Mouse (Mus musculus) heart, embryonic 11.5 days (tissue): ENCODE data around the gene Doxl2. TPM values are rescaled to one million over a fixed set of nuclear protein-coding genes. Genes with fewer than 3 reads are reported as not detected.

Experiments used
- polyA plus RNA-seq: library from polyadenylated mRNA; unstranded; fragments of >200 nt; fragmentation: Nextera tagmentation; extraction: Ambion mirVana; gene quantifications from 2 replicates; pipeline ENCODE4 v1.2.1, GENCODE M21; 2014

Gene Doxl2
- polyA plus RNA-seq, 1 experiment from 2014 or later, result not detected

Other genes with a start within 250 kb of the Doxl2 start
- gene Gimap1, start 235.9 kb upstream of the Doxl2 start, polyA plus RNA-seq, result 17.6 and 22.5 TPM in 2 replicates
- gene Gimap5, start 228.8 kb upstream of the Doxl2 start, polyA plus RNA-seq, result 5.3 and 5.9 TPM in 2 replicates
- not detected in 2 replicates for gene Gimap3, start 204.1 kb upstream of the Doxl2 start, polyA plus RNA-seq
- 104 and 108 TPM in 2 replicates for gene Tmem176a, start 134.0 kb upstream of the Doxl2 start, polyA plus RNA-seq
- 219 and 237 TPM in 2 replicates for gene Tmem176b, start 133.5 kb upstream of the Doxl2 start, polyA plus RNA-seq
- not detected in 2 replicates for gene Aoc1, start 102.1 kb upstream of the Doxl2 start, polyA plus RNA-seq
- gene 1600015I10Rik, start 45.1 kb upstream of the Doxl2 start, polyA plus RNA-seq, result 0.08 and 0.14 TPM in 2 replicates
- gene Svs1, start 11.9 kb downstream of the Doxl2 start, polyA plus RNA-seq, result 0.07 TPM in 1 of 2 replicates, not detected in the other
- gene Gpnmb, start 61.6 kb downstream of the Doxl2 start, polyA plus RNA-seq, result 0.09 and 0.62 TPM in 2 replicates
- gene Malsu1, start 98.8 kb downstream of the Doxl2 start, polyA plus RNA-seq, result 52.3 and 54.5 TPM in 2 replicates
- 74.4 and 78.3 TPM in 2 replicates for gene Igf2bp3, start 240.0 kb downstream of the Doxl2 start, polyA plus RNA-seq